Mouse (Mus musculus) ES-Bruce4 (cell line): Measurements from ENCODE around the gene Zfyve19. TPM values are rescaled to one million over a fixed set of nuclear protein-coding genes. Genes with fewer than 3 reads are reported as not detected.

ENCODE experiments used
- H3K27ac ChIP-seq: 2 replicates; pipeline ENCODE4 v1.5.1; 2012; ENCODE audit warnings: low read length, inconsistent platforms; ENCODE audit not compliant: insufficient read depth
- H3K27me3 ChIP-seq: 2 replicates; pipeline ENCODE4 v1.6.1; 2012; ENCODE audit warnings: mild to moderate bottlenecking, low read length, inconsistent platforms; ENCODE audit not compliant: control insufficient read depth, poor library complexity, insufficient read depth, severe bottlenecking
- H3K36me3 ChIP-seq: 2 replicates; pipeline ENCODE4 v1.6.1; 2012; ENCODE audit warnings: inconsistent platforms, mild to moderate bottlenecking, low read length, moderate library complexity; ENCODE audit not compliant: control insufficient read depth, poor library complexity, insufficient read depth, severe bottlenecking
- H3K4me1 ChIP-seq: one replicate; pipeline ENCODE4 v1.8.1; 2011; ENCODE audit warnings: low read length; ENCODE audit not compliant: control insufficient read depth, insufficient read depth
- H3K4me3 ChIP-seq: 2 replicates; pipeline ENCODE4 v1.5.1; 2011; ENCODE audit warnings: low read depth, mild to moderate bottlenecking, low read length
- H3K9ac ChIP-seq: 2 replicates; pipeline ENCODE4 v1.6.1; 2012; ENCODE audit warnings: low read depth, mild to moderate bottlenecking, inconsistent platforms; ENCODE audit not compliant: poor library complexity, severe bottlenecking
- H3K9me3 ChIP-seq: replicated peaks from 2 replicates; pipeline ENCODE4 v1.6.1; 2012; ENCODE audit warnings: mild to moderate bottlenecking, low read length, inconsistent platforms; ENCODE audit not compliant: control insufficient read depth, poor library complexity, insufficient read depth, severe bottlenecking
- CTCF ChIP-seq: IDR thresholded peaks from one replicate; pipeline ENCODE4 v1.8.1; 2011; ENCODE audit warnings: low read depth, low read length
- EP300 ChIP-seq: IDR thresholded peaks from 2 replicates; pipeline ENCODE4 v1.6.1; 2011; ENCODE audit warnings: low read depth, low read length; ENCODE audit not compliant: insufficient read depth
- POLR2A ChIP-seq: IDR thresholded peaks from one replicate; pipeline ENCODE4 v1.8.1; 2011; ENCODE audit warnings: low read length; ENCODE audit not compliant: insufficient read depth
- polyA plus RNA-seq: library from polyadenylated mRNA; stranded (reverse); fragments of >200 nt; gene quantifications from 2 replicates; pipeline ENCODE4 v1.2.4, GENCODE M21; 2011; ENCODE audit warnings: low read depth; ENCODE audit not compliant: missing spikeins, insufficient read depth, insufficient read length

Zfyve19 gene
- polyA plus RNA-seq, 1 experiment, result 11.9 TPM

DNA sequence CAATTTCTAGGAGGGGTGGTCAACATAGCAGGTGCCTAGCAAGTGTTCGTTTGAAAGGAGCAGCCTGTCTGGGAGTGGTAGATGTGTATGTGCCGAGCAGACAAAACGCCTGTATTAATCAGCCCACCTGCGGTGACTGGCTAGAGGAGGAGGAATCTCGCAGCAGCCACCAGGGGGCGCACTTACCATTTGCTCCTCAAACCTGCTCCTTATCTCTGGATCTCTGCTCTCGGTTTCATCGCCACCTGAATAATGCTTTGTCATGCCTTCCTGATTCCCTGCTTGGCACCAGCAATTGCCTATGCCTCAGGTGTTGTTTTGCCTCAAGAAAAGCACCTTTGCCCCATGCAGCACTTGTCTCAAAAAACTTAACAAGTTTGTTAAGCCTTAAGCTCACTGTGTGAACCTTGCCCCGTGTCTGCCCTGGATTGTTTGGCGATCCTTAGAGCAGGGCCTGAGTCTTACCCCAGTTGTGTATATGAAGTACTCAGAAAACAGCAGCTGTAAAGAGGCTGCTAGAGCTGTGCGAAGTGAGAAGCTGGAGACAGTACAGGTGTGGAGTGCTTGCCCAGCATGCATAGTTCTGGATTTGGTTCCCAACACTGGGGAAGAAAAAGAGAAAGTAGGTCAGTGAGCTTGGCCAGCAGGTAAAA, 42.5 kb downstream of the Zfyve19 start:
- Histone ChIP-seq H3K4me3 (peak overlapping the region; percentile 43), H3K27ac (peak overlapping the region; percentile 29; the same call in 1 of the 2 replicates), H3K36me3 (peaks cover 19% of the 10 kb centered on the region), H3K9me3 (no peaks in the 10 kb centered on the region), H3K27me3 (no peaks in the 10 kb centered on the region), H3K4me1 (no peaks in the 10 kb centered on the region), H3K9ac (peak overlapping the region; percentile 27; the same call in 1 of the 2 replicates)
- TF ChIP-seq CTCF, result peak; percentile 96
- TF ChIP-seq EP300, result no peak

- no peak overlapping the region for H3K9ac ChIP-seq
- H3K27me3 ChIP-seq, result no peaks in the 10 kb centered on the region
- no peaks in the 10 kb centered on the region for H3K36me3 ChIP-seq
- no peaks in the 10 kb centered on the region for H3K9me3 ChIP-seq
- H3K27ac ChIP-seq, result no peak overlapping the region
- H3K4me1 ChIP-seq, result no peaks in the 10 kb centered on the region
- no peak overlapping the region for H3K4me3 ChIP-seq
- no peak for TF ChIP-seq CTCF
- no peak for TF ChIP-seq EP300
- TF ChIP-seq POLR2A, result no peak
Observed at GRCm38 (mm10) chr2:119254976-119255375, 46.6 kb downstream of the Zfyve19 start.

- no peaks in the 10 kb centered on the region for H3K36me3 ChIP-seq
- no peaks in the 10 kb centered on the region for H3K27me3 ChIP-seq
- no peak overlapping the region for H3K4me3 ChIP-seq
- no peak overlapping the region for H3K9ac ChIP-seq
- TF ChIP-seq POLR2A (no peak), EP300 (no peak), CTCF (no peak)
- no peak overlapping the region for H3K27ac ChIP-seq
- H3K9me3 ChIP-seq, result no peaks in the 10 kb centered on the region
- H3K4me1 ChIP-seq, result peaks cover 2% of the 10 kb centered on the region
Observed at GRCm38 (mm10) chr2:119260518-119260917, 52.1 kb downstream of the Zfyve19 start.

GRCm38 (mm10) chr2:119261326-119261725, 52.9 kb downstream of the Zfyve19 start:
- no peak for TF ChIP-seq EP300
- TF ChIP-seq CTCF, result no peak
- TF ChIP-seq POLR2A, result no peak
- H3K27me3 ChIP-seq, result no peaks in the 10 kb centered on the region
- no peak overlapping the region for H3K9ac ChIP-seq
- H3K4me3 ChIP-seq, result no peak overlapping the region
- no peaks in the 10 kb centered on the region for H3K36me3 ChIP-seq
- H3K4me1 ChIP-seq, result peaks cover 2% of the 10 kb centered on the region
- no peak overlapping the region for H3K27ac ChIP-seq
- H3K9me3 ChIP-seq, result no peaks in the 10 kb centered on the region

GRCm38 (mm10) chr2:119262978-119263377, 54.6 kb downstream of the Zfyve19 start:
- H3K9ac ChIP-seq, result no peak overlapping the region
- no peaks in the 10 kb centered on the region for H3K9me3 ChIP-seq
- TF ChIP-seq POLR2A (no peak), EP300 (no peak), CTCF (no peak)
- H3K4me1 ChIP-seq, result peaks cover 2% of the 10 kb centered on the region
- H3K4me3 ChIP-seq, result no peak overlapping the region
- H3K27me3 ChIP-seq, result no peaks in the 10 kb centered on the region
- H3K27ac ChIP-seq, result no peak overlapping the region
- no peaks in the 10 kb centered on the region for H3K36me3 ChIP-seq

DNA sequence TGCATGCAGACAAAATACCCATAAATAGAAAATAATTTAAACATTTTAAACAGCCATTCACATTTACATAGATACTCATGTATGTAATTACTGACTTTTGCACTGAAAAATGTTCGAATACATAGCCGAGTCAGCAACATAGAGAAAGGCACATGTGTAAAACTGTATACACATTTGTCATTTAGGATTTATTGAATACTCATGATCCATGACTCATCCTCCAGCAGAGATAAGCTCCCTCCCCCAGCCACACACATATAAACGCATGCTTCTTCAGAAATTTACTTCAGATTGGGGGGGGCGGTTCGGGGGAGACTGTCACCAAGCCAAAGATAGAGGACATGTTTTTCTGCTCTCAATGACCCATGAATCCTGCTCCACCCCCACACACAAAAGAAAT, 55.4 kb downstream of the Zfyve19 start:
- H3K27me3 ChIP-seq, result no peaks in the 10 kb centered on the region
- no peak overlapping the region for H3K4me3 ChIP-seq
- TF ChIP-seq EP300 (no peak), CTCF (no peak), POLR2A (no peak)
- no peaks in the 10 kb centered on the region for H3K9me3 ChIP-seq
- no peaks in the 10 kb centered on the region for H3K36me3 ChIP-seq
- no peak overlapping the region for H3K27ac ChIP-seq
- H3K9ac ChIP-seq, result no peak overlapping the region
- H3K4me1 ChIP-seq, result peaks cover 2% of the 10 kb centered on the region

Other genes with a start within 250 kb of the Zfyve19 start
- 8.7 and 9.2 TPM in 2 replicates for gene Ccdc32, start 179.2 kb upstream of the Zfyve19 start, polyA plus RNA-seq
- gene Rpusd2, start 173.8 kb upstream of the Zfyve19 start, polyA plus RNA-seq, result 16.2 and 16.8 TPM in 2 replicates
- gene Knl1, start 161.5 kb upstream of the Zfyve19 start, polyA plus RNA-seq, result 90.2 and 96.0 TPM in 2 replicates
- 117 and 128 TPM in 2 replicates for gene Rad51, start 95.8 kb upstream of the Zfyve19 start, polyA plus RNA-seq
- 22.0 and 25.4 TPM in 2 replicates for gene Rmdn3, start 51.6 kb upstream of the Zfyve19 start, polyA plus RNA-seq
- gene Gchfr, start 40.8 kb upstream of the Zfyve19 start, polyA plus RNA-seq, result 2.2 and 6.0 TPM in 2 replicates
- 0.21 TPM in 1 of 2 replicates, not detected in the other for gene Gm14137, start 34.1 kb upstream of the Zfyve19 start, polyA plus RNA-seq
- 12.0 and 12.5 TPM in 2 replicates for gene Dnajc17, start 178 bp downstream of the Zfyve19 start, polyA plus RNA-seq
- not detected in 2 replicates for gene Ppp1r14d, start 21.3 kb downstream of the Zfyve19 start, polyA plus RNA-seq
- gene Spint1, start 28.7 kb downstream of the Zfyve19 start, polyA plus RNA-seq, result 57.3 and 71.4 TPM in 2 replicates
- gene Rhov, start 62.7 kb downstream of the Zfyve19 start, polyA plus RNA-seq, result 0.36 and 0.78 TPM in 2 replicates
- 11.7 and 12.8 TPM in 2 replicates for gene Vps18, start 80.1 kb downstream of the Zfyve19 start, polyA plus RNA-seq
- 0.18 TPM in 1 of 2 replicates, not detected in the other for gene Dll4, start 117.2 kb downstream of the Zfyve19 start, polyA plus RNA-seq
- gene Chac1, start 142.6 kb downstream of the Zfyve19 start, polyA plus RNA-seq, result 3.6 and 3.8 TPM in 2 replicates